Mouse (Mus musculus) ES-Bruce4 (cell line): ENCODE results near the gene Cdca7.

Source experiments
- CTCF ChIP-seq: IDR thresholded peaks from one replicate; pipeline ENCODE4 v1.8.1; 2011; ENCODE audit warnings: low read depth, low read length
- EP300 ChIP-seq: IDR thresholded peaks from 2 replicates; pipeline ENCODE4 v1.6.1; 2011; ENCODE audit warnings: low read depth, low read length; ENCODE audit not compliant: insufficient read depth
- POLR2A ChIP-seq: IDR thresholded peaks from one replicate; pipeline ENCODE4 v1.8.1; 2011; ENCODE audit warnings: low read length; ENCODE audit not compliant: insufficient read depth

DNA sequence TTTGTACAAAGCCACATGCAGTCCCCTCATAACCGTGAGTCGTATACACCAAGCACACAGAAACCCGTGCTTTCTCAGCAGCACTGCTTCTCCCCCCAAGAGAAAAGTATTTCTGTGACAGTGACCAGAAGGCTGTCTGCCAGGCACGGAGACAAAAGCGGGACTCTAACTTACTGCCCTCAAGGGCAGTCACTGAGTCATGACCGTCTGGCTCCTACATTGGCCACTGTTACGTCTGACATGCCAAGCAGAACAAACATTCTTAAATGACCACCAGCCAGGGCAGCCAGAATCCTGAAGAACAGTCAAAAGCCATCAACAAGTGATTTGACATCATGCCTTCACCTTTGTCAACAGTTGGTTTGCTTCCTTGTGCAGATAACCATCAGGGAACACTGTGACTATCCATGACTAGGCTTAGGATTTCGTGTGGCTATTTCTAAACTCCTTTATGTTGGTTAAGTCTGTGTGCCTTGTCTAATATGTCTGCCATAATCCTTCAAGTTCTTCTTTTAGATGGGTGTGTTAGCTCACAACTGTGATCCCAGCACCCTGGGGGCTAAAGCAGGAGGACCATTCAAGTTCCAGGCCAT, 36.9 kb upstream of the Cdca7 start:
- TF ChIP-seq CTCF (no peak), POLR2A (no peak), EP300 (no peak)
